Mouse (Mus musculus) testis, adult 2 months (tissue): ENCODE measurements at regions not wholly inside any gene's neighbourhood (a gene's known extent, or its start where the extent isn't known, plus 50 kb on each side); places are given as distances from the start of the nearest gene placed in this dataset.

ENCODE experiments used
- H3K27ac ChIP-seq: fragments of 200-500 bp; 2 replicates; pipeline ENCODE4 v1.5.1; 2012; ENCODE audit warnings: low read depth, low read length; ENCODE audit not compliant: control insufficient read depth, insufficient read depth
- H3K27me3 ChIP-seq: fragments of 200-500 bp; 2 replicates; pipeline ENCODE4 v1.6.1; 2012; ENCODE audit warnings: mild to moderate bottlenecking, low read length, moderate library complexity; ENCODE audit not compliant: control insufficient read depth, insufficient read depth
- H3K36me3 ChIP-seq: fragments of 200-500 bp; 2 replicates; pipeline ENCODE4 v1.6.1; 2012; ENCODE audit warnings: mild to moderate bottlenecking, low read length; ENCODE audit not compliant: control insufficient read depth, insufficient read depth
- H3K4me1 ChIP-seq: fragments of 200-500 bp; 2 replicates; pipeline ENCODE4 v1.6.1; 2012; ENCODE audit warnings: low read length; ENCODE audit not compliant: control insufficient read depth, insufficient read depth
- H3K4me3 ChIP-seq: fragments of 200-500 bp; 2 replicates; pipeline ENCODE4 v1.5.1; 2012; ENCODE audit warnings: low read depth, mild to moderate bottlenecking, low read length, moderate library complexity, mixed read lengths; ENCODE audit not compliant: control insufficient read depth
- CTCF ChIP-seq: fragments of 200-500 bp; IDR thresholded peaks from 2 replicates; pipeline ENCODE4 v1.5.1; 2012; ENCODE audit warnings: low read depth, mild to moderate bottlenecking, inconsistent platforms, low read length, moderate library complexity; ENCODE audit not compliant: control insufficient read depth, insufficient read depth, insufficient replicate concordance
- POLR2A ChIP-seq: fragments of 200-500 bp; IDR thresholded peaks from 2 replicates; pipeline ENCODE4 v1.6.1; 2012; ENCODE audit warnings: low read depth, mild to moderate bottlenecking, inconsistent platforms, low read length, moderate library complexity; ENCODE audit not compliant: control insufficient read depth

- Histone ChIP-seq H3K4me3 (no peak overlapping the region), H3K27me3 (no peaks in the 10 kb centered on the region), H3K27ac (no peak overlapping the region), H3K36me3 (no peaks in the 10 kb centered on the region), H3K4me1 (no peaks in the 10 kb centered on the region; the same call in 1 of the 2 replicates)
- TF ChIP-seq CTCF (no peak), POLR2A (no peak)
Observed at GRCm38 (mm10) chr12:25436220-25436911, 339.4 kb upstream of the Id2 start.

DNA sequence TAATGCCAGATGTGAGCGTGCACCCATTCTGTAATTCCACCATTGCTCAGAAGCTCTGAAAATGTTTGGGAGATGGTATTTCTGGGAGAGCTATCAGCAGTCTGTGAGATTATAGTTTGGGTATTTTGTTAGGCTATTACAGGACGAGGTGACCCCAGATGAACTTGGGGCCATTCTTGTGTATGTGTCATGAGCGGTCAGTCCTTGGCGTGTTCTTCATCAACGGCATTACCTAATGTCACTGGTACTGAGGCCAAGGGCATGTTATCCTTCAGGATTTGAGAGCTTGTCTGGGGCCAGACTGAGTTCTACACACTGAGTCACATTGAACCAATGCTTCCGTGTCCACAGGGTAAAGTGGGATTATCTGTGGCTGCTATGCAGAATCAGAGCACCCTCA, 335.9 kb upstream of the Id2 start:
- TF ChIP-seq CTCF = no peak
- TF ChIP-seq POLR2A = no peak
- H3K36me3 ChIP-seq = no peaks in the 10 kb centered on the region
- H3K4me3 ChIP-seq = no peak overlapping the region
- no peaks in the 10 kb centered on the region for H3K27me3 ChIP-seq
- H3K27ac ChIP-seq = no peak overlapping the region
- no peaks in the 10 kb centered on the region for H3K4me1 ChIP-seq

- Histone ChIP-seq H3K4me3 (no peak overlapping the region), H3K4me1 (no peaks in the 10 kb centered on the region), H3K27ac (no peak overlapping the region), H3K36me3 (no peaks in the 10 kb centered on the region), H3K27me3 (no peaks in the 10 kb centered on the region)
- TF ChIP-seq CTCF (no peak), POLR2A (no peak)
Observed at GRCm38 (mm10) chr12:25430911-25431310, 334.0 kb upstream of the Id2 start.

GRCm38 (mm10) chr12:25427911-25428642, 331.1 kb upstream of the Id2 start:
- no peak overlapping the region for H3K4me3 ChIP-seq
- H3K27ac ChIP-seq = no peak overlapping the region
- H3K36me3 ChIP-seq = no peaks in the 10 kb centered on the region
- no peaks in the 10 kb centered on the region for H3K4me1 ChIP-seq
- TF ChIP-seq CTCF (no peak), POLR2A (no peak)
- H3K27me3 ChIP-seq = no peaks in the 10 kb centered on the region

DNA sequence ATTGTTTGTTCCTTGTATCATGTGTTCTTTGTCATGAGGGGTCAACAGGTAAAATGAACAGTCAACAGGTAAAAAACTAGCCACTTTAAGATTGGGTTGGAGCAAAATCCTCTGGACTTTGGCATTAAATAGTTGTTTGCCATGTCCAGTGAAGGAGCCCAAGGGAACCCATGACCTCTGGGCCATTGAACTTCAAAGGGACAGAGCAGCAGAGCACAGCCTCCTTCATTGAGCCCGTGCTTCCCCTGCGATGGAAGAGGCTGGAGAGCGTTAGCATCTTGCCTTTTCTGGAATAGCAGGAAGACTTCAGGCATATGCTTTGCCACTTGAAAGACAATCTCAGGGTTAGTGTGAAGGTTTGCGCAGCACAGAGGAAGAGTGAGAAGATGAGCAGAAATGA, 320.4 kb upstream of the Id2 start:
- H3K27ac ChIP-seq = no peak overlapping the region
- no peaks in the 10 kb centered on the region for H3K36me3 ChIP-seq
- TF ChIP-seq CTCF = no peak
- no peak for TF ChIP-seq POLR2A
- H3K27me3 ChIP-seq = no peaks in the 10 kb centered on the region
- H3K4me1 ChIP-seq = no peaks in the 10 kb centered on the region
- H3K4me3 ChIP-seq = no peak overlapping the region

- no peak overlapping the region for H3K27ac ChIP-seq
Observed at GRCm38 (mm10) chr12:25416571-25416970, 319.6 kb upstream of the Id2 start.

DNA sequence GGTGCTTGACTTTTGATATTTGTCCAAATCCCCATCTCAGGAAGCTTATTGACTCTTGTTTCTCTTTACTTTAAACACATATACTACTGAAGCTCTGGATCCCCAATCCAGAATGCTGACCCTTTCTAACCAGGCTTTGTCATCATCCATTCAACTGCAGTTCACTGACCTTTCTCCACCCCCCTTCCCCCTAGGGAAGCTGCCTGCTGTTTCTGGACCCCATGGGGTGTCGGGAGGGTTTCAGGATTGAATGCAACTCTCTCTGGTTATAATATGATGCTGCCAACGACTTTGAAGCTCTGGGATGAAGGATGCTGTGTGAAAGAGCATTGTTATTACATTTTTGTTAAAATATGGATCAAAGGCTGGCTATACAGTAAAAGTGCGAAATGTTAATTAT, 318.7 kb upstream of the Id2 start:
- TF ChIP-seq CTCF (no peak), POLR2A (no peak)
- Histone ChIP-seq H3K36me3 (no peaks in the 10 kb centered on the region), H3K27me3 (no peaks in the 10 kb centered on the region), H3K4me1 (no peaks in the 10 kb centered on the region), H3K27ac (no peak overlapping the region), H3K4me3 (no peak overlapping the region)

More at GRCm38 (mm10) chr12:25416571-25416970, 319.6 kb upstream of the Id2 start:
- Histone ChIP-seq H3K4me1 (no peaks in the 10 kb centered on the region), H3K27me3 (no peaks in the 10 kb centered on the region), H3K4me3 (no peak overlapping the region), H3K36me3 (no peaks in the 10 kb centered on the region)
- TF ChIP-seq CTCF = no peak
- TF ChIP-seq POLR2A = no peak
